Mouse (Mus musculus) olfactory bulb, adult 2 months (tissue): ENCODE measurements around the gene Olfr373. TPM values are rescaled to one million over a fixed set of nuclear protein-coding genes. Genes with fewer than 3 reads are reported as not detected.

Experiments used
- H3K27ac ChIP-seq: fragments of 200-500 bp; 2 replicates; pipeline ENCODE4 v1.5.1; 2012; ENCODE audit warnings: low read depth, low read length; ENCODE audit not compliant: insufficient read depth
- H3K4me1 ChIP-seq: fragments of 200-500 bp; 2 replicates; pipeline ENCODE4 v1.6.1; 2012; ENCODE audit warnings: low read length; ENCODE audit not compliant: control insufficient read depth, insufficient read depth
- H3K4me3 ChIP-seq: fragments of 200-500 bp; 2 replicates; pipeline ENCODE4 v1.5.1; 2012; ENCODE audit warnings: mild to moderate bottlenecking, low read depth, low read length, moderate library complexity; ENCODE audit not compliant: insufficient read depth
- CTCF ChIP-seq: fragments of 200-500 bp; IDR thresholded peaks from 2 replicates; pipeline ENCODE4 v1.5.1; 2012; ENCODE audit warnings: low read depth, mild to moderate bottlenecking, low read length, moderate library complexity; ENCODE audit not compliant: insufficient read depth
- POLR2A ChIP-seq: fragments of 200-500 bp; IDR thresholded peaks from 2 replicates; pipeline ENCODE4 v1.6.1; 2012; ENCODE audit warnings: mild to moderate bottlenecking, low read depth, low read length, moderate library complexity; ENCODE audit not compliant: insufficient read depth
- WGBS: fragments of 180-500 bp; shearing (Covaris S2); methylation state at CpG from one replicate; pipeline ENCODE4 v1.1.7; 2018; 5-methylcytosine and 5-hydroxymethylcytosine counted together
- polyA plus RNA-seq: library from polyadenylated mRNA; stranded (reverse); fragments of >200 nt; gene quantifications from 2 replicates; pipeline ENCODE4 v1.2.4, GENCODE M21; 2012; ENCODE audit warnings: low replicate concordance; ENCODE audit not compliant: missing spikeins, insufficient read depth, insufficient read length

Olfr373 gene
- polyA plus RNA-seq, 1 experiment, result not detected

DNA sequence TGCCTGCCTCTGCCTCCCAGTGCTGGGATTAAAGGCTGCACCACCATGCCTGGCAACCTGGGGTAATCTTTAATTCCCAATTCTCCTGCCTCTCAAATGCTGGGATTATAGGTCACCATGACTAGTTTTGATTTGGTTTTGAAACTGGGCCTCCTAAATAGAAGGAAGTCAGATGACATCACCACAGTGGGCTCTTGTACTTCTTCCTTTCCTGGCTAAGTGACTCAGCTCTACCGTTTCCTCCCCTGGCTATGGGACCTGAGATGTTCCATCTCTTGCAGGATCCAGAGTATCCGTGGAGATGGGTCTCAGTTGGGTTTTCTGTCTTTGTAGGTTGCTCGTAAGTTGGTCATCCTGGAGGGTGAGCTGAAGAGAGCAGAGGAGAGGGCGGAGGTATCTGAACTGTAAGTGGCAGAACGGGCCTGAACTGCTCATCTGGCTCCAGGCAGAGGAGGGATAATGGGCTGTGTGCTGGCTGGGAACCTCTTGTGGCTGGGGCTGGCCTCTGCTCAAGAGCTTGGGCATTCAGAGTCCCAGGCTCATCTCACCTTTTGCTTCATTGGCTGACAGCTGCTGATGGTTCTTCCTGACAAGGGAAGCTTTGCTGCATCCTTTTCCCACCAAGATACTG lies 61.5 kb downstream of the Olfr373 start:
- Histone ChIP-seq H3K4me3 (no peak overlapping the region), H3K27ac (no peak overlapping the region), H3K4me1 (no peaks in the 10 kb centered on the region)
- TF ChIP-seq POLR2A, result no peak
- WGBS, result 92% methylated on average over 5 of the region's 5 CpGs

DNA sequence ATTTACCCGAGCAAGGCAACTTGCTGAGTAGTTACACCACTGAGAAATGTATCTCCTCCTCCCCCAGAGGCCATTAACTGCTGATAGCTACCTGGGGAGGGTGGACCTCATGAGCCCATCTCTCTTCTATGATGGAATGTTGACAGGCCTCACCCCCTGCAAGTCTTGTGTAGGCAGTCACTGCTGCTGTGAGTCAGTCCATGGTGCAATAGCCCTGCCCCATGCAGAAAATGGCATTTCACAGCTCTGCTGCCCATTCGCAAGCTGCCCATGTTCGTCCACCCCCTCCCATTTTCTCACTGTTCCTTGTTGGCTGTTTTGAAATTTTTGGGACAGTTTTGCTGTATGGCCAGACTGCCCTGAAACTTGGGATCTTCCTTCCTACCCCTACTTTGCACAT lies 62.5 kb downstream of the Olfr373 start:
- Histone ChIP-seq H3K27ac (no peak overlapping the region), H3K4me1 (no peaks in the 10 kb centered on the region), H3K4me3 (no peak overlapping the region)
- WGBS, result 75% methylated on average over 3 of the region's 3 CpGs
- TF ChIP-seq CTCF, result no peak

DNA sequence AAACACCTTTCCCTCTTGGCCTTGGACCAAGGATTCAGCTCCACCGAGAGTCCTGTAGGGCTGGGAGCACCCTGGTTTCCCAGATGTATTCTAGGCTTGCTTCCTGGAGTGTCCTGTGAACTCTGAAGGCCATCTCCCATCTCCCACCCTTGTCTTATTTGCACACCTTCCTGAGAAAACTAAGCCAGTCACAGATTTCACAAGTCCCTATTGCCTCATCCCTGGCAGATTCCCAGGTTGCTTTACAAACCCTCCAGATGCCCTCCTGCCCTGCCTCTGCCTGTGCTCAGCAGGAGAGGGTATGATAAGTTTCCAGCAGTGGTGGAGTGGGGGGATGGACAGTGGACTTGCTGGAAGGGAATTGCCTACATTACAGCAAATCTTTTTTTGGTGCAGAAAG lies 63.1 kb downstream of the Olfr373 start:
- no peak overlapping the region for H3K27ac ChIP-seq
- 59% methylated on average over 1 of the region's 1 CpGs for WGBS

DNA sequence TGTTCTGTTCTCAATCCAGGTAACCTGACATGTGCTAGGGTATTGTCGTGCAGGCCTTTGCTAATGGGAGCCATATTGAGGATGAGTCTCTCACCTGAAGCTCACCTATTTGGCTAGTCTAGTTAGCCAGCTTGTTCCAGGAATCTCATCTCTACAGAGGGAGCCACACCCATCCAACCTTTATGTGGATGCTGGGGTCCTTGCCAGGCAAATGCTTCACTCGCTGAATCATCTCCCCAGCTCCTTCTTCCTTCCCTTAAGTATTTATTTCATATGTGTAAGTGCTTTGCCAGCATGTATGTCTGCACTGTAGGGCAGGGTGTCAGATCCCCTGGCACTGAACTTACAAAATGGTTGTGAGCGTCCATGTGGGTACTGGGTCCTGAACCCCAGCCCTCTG lies 63.6 kb downstream of the Olfr373 start:
- TF ChIP-seq POLR2A, result no peak
- TF ChIP-seq CTCF, result no peak
- H3K4me3 ChIP-seq, result no peak overlapping the region
- H3K4me1 ChIP-seq, result no peaks in the 10 kb centered on the region
- no peak overlapping the region for H3K27ac ChIP-seq
- 92% methylated on average over 3 of the region's 3 CpGs for WGBS

More for the DNA sequence above, 63.1 kb downstream of the Olfr373 start:
- TF ChIP-seq POLR2A (no peak), CTCF (no peak)
- Histone ChIP-seq H3K4me3 (no peak overlapping the region), H3K4me1 (no peaks in the 10 kb centered on the region)

DNA sequence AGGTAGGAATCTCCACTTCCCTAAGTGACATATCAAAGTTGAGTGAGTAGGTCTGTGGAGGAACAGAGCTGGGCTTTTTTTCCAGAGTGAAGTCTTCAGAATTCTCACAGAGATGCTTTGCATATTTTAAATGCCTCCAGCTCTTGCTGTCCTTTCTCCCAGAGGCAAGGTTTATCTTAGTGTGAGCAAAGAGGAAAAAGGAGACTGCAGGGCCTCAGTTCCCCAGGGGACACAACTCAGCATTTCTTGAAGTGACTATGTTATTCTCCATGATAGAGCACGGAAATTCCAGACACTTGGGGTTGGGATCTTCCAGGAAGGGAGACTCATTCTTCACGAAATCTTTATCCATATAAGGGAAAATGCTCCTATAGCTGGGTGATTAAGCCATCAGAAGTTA lies 64.3 kb downstream of the Olfr373 start:
- TF ChIP-seq CTCF, result no peak
- TF ChIP-seq POLR2A, result no peak
- no peak overlapping the region for H3K4me3 ChIP-seq
- H3K27ac ChIP-seq, result no peak overlapping the region
- 84% methylated on average over 2 of the region's 2 CpGs for WGBS
- no peaks in the 10 kb centered on the region for H3K4me1 ChIP-seq

DNA sequence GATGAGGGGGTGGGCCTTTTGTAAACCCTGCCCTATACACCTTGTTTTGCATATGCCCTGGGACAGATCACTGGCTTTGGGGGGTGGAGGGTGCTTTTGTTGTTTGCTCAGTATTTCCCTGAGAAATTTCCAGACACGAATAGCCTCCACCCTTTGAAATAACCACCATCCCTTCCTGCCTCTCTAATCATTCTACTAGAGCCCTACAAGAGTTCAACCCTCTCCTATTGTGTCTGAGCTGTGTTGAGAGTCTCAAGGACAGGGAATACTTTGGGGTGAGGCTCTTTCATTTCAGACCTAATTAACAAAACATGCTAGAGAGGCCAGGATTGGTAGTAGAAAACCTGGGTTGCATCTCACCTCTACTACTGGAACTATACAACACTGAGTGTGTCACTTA lies 66.1 kb downstream of the Olfr373 start:
- WGBS, result 84% methylated on average over 1 of the region's 1 CpGs
- Histone ChIP-seq H3K4me1 (no peaks in the 10 kb centered on the region), H3K4me3 (no peak overlapping the region), H3K27ac (no peak overlapping the region)
- TF ChIP-seq POLR2A (no peak), CTCF (no peak)

DNA sequence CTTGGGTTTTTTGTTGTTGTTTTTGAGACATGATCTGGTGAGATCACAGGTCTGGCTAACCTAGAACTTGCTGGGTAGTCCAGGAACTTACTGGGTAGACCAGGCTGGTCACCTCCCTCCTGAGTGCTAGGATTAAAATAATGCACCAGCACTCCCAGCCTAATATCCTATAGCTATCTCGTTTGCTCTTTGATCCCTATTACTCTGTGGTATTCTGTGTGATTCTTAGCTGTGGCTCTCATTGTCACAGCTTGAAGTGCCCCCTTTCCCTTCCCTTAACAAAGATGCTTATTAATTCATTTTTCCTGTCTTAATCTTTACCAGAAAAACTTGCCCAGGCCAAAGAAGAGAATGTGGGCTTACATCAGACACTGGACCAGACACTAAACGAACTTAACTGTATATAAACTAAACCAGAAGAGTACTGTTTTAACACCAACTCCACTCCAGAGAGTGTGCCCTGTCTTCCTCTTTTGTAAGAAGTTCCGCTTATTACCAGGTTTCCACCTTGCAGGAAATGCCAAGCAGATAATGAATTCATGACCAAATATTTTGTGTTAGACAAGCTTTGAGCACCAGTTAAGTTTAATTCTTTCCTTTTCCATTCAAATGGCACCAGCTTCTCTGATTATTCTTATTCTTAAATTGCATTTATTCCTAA lies 68.6 kb downstream of the Olfr373 start:
- Histone ChIP-seq H3K4me1 (no peaks in the 10 kb centered on the region), H3K4me3 (no peak overlapping the region), H3K27ac (no peak overlapping the region)
- 74% methylated on average over 3 of the region's 3 CpGs for WGBS
- TF ChIP-seq POLR2A, result no peak
- TF ChIP-seq CTCF, result no peak

Other genes starting within 250 kb of the Olfr373 start
- gene Zfp709, start 201.2 kb upstream of the Olfr373 start, polyA plus RNA-seq, result not detected in 2 replicates
- gene Zfp882, start 174.6 kb upstream of the Olfr373 start, polyA plus RNA-seq, result not detected in 2 replicates
- not detected in 2 replicates for gene Zfp617, start 174.5 kb upstream of the Olfr373 start, polyA plus RNA-seq
- gene Zfp961, start 132.1 kb upstream of the Olfr373 start, polyA plus RNA-seq, result not detected in 2 replicates
- not detected in 2 replicates for gene Cyp4f18, start 73.6 kb upstream of the Olfr373 start, polyA plus RNA-seq
- gene Olfr372, start 42.0 kb upstream of the Olfr373 start, polyA plus RNA-seq, result not detected in 2 replicates
- not detected in 2 replicates for gene Olfr374, start 23.9 kb downstream of the Olfr373 start, polyA plus RNA-seq
- not detected in 2 replicates for gene Tpm4, start 51.8 kb downstream of the Olfr373 start, polyA plus RNA-seq
- gene Rab8a, start 78.0 kb downstream of the Olfr373 start, polyA plus RNA-seq, result not detected in 2 replicates
- not detected in 2 replicates for gene Hsh2d, start 106.5 kb downstream of the Olfr373 start, polyA plus RNA-seq
- gene Cib3, start 129.7 kb downstream of the Olfr373 start, polyA plus RNA-seq, result not detected in 2 replicates
- gene Gm11034, start 130.5 kb downstream of the Olfr373 start, polyA plus RNA-seq, result not detected in 2 replicates
- 119 TPM in 1 of 2 replicates, not detected in the other for gene Fam32a, start 136.6 kb downstream of the Olfr373 start, polyA plus RNA-seq
- gene Ap1m1, start 156.8 kb downstream of the Olfr373 start, polyA plus RNA-seq, result not detected in 2 replicates
- gene Gm10282, start 222.1 kb downstream of the Olfr373 start, polyA plus RNA-seq, result 407 TPM in 1 of 2 replicates, not detected in the other
- gene Klf2, start 235.9 kb downstream of the Olfr373 start, polyA plus RNA-seq, result not detected in 2 replicates